ENCODE assay signal across 11 mouse cellular contexts in the genomic region with DNA sequence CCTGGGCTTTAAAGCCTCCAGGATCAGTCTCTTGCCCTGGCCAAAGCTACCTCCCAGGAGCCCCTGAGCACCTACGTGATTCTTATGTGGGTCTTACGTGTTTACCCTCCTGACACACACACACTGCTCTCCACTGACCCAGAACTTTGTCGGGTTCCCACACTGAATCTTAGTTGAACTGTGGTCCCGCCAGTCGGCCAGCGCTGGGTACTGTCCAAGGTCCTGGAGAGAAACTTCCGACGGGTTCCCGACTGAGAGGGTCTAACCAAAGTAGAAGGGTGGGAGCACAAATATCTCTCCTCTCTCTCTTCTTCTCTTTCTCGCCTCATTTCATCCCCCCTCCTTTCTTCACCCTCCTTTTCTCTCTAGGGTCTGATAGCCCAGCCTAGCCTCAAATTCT. TPM values are rescaled to one million over a fixed set of nuclear protein-coding genes. Genes with fewer than 3 reads are reported as not detected.
DNase-seq lines count a peak whose midpoint lies in the region; ATAC-seq and TF ChIP-seq lines count a peak whose summit lies in the region.
"Had no signal": no experiment of that assay in that cellular context is flagged by ENCODE, and none has a peak within 500 bp of the region (broad histone marks: within the 10 kb centered on the region; RNA-seq: fewer than 3 reads in every experiment).

No protein-coding gene starts in this region.

- TF ChIP-seq CTCF in forebrain, postnatal 0 days (IDR thresholded peaks at IDR 0.05; ENCODE audit: low read depth) = no peak

- ATAC-seq in forebrain, postnatal 0 days = no peak
- no peak for ATAC-seq in neural tube, embryonic 15.5 days (ENCODE audit: low FRiP score)
- ATAC-seq in inflammation-experienced regulatory T-cells, adult 6 months = no peak

- no peaks in the 10 kb centered on the region for H3K36me3 ChIP-seq in forebrain, embryonic 10.5 days (replicated peaks)
- H3K36me3 ChIP-seq in forebrain, postnatal 0 days (ENCODE audit: insufficient read depth) = no peaks in the 10 kb centered on the region
- H3K36me3 ChIP-seq in neural tube, embryonic 15.5 days = no peaks in the 10 kb centered on the region
- H3K36me3 ChIP-seq: heart, embryonic 12.5 days; liver, embryonic 13.5 days had no signal

- peak; percentile 44 for DNase-seq in forebrain, embryonic 10.5 days (ENCODE audit: extremely low spot score, low spot score)
- no peak for DNase-seq in forebrain, postnatal 0 days
- peak; percentile 51 for DNase-seq in neural tube, embryonic 10.5 days (ENCODE audit: extremely low spot score, low spot score)
- peak; percentile 63 for DNase-seq in forelimb bud, embryonic 11.5 days (ENCODE audit: low read depth, low spot score)
- DNase-seq in retina, embryonic 14.5 days (ENCODE audit: low spot score) = peak; percentile 58
- no peak for DNase-seq in spleen, postnatal 14 days (ENCODE audit: low spot score in 2 of 2)
- DNase-seq: liver, embryonic 13.5 days had no signal

- peaks cover 20% of the 10 kb centered on the region; the same call in 1 of the 2 replicates for H3K27me3 ChIP-seq in forebrain, embryonic 10.5 days (ENCODE audit: poor library complexity, severe bottlenecking)
- peaks cover 7% of the 10 kb centered on the region for H3K27me3 ChIP-seq in forebrain, postnatal 0 days (ENCODE audit: insufficient read depth, low read length)
- H3K27me3 ChIP-seq in neural tube, embryonic 15.5 days (replicated peaks) = peaks cover 23% of the 10 kb centered on the region

- H3K4me2 ChIP-seq in forebrain, postnatal 0 days (ENCODE audit: low read depth) = no peak overlapping the region
- H3K4me2 ChIP-seq in neural tube, embryonic 15.5 days = no peak overlapping the region
- H3K4me2 ChIP-seq: heart, embryonic 12.5 days; liver, embryonic 13.5 days had no signal

- 9% methylated on average over 10 of the region's 10 CpGs for WGBS in forebrain, embryonic 10.5 days
- 7% methylated on average over 10 of the region's 10 CpGs for WGBS in forebrain, postnatal 0 days
- WGBS in neural tube, embryonic 15.5 days = 10% methylated on average over 10 of the region's 10 CpGs

- peaks cover 12% of the 10 kb centered on the region for H3K9me3 ChIP-seq in forebrain, embryonic 10.5 days
- 0 out of 2 replicates have a peak, but pooled peaks cover 5% of the 10 kb centered on the region for H3K9me3 ChIP-seq in forebrain, postnatal 0 days (ENCODE audit: low read length)
- no peaks in the 10 kb centered on the region for H3K9me3 ChIP-seq in neural tube, embryonic 15.5 days (replicated peaks)
- H3K9me3 ChIP-seq: liver, embryonic 13.5 days had no signal

- no peak overlapping the region for H3K4me3 ChIP-seq in forebrain, embryonic 10.5 days
- H3K4me3 ChIP-seq in forebrain, postnatal 0 days (ENCODE audit: low read depth, low read length) = no peak overlapping the region
- H3K4me3 ChIP-seq in neural tube, embryonic 15.5 days (replicated peaks) = no peak overlapping the region
- H3K4me3 ChIP-seq: heart, embryonic 12.5 days; liver, embryonic 13.5 days had no signal

- peaks cover 3% of the 10 kb centered on the region; the same call in 1 of the 2 replicates for H3K4me1 ChIP-seq in forebrain, embryonic 10.5 days
- H3K4me1 ChIP-seq in forebrain, postnatal 0 days (ENCODE audit: insufficient read depth) = no peaks in the 10 kb centered on the region
- H3K4me1 ChIP-seq in neural tube, embryonic 15.5 days = no peaks in the 10 kb centered on the region
- H3K4me1 ChIP-seq: heart, embryonic 12.5 days; liver, embryonic 13.5 days had no signal

- no peak overlapping the region for H3K27ac ChIP-seq in forebrain, embryonic 10.5 days
- no peak overlapping the region for H3K27ac ChIP-seq in forebrain, postnatal 0 days (ENCODE audit: low read depth, low read length)
- H3K27ac ChIP-seq in neural tube, embryonic 15.5 days (replicated peaks) = no peak overlapping the region
- H3K27ac ChIP-seq: liver, embryonic 13.5 days had no signal

- no peak overlapping the region for H3K9ac ChIP-seq in forebrain, postnatal 0 days
- no peak overlapping the region for H3K9ac ChIP-seq in neural tube, embryonic 15.5 days (replicated peaks)
- H3K9ac ChIP-seq: heart, embryonic 12.5 days; liver, embryonic 13.5 days had no signal

RNA-seq across cellular contexts. Expression of gene Sppl2c, which starts 11.7 kb away (rescaled TPM):
- polyA plus RNA-seq in forebrain, embryonic 10.5 days (2016; fragmentation: Nextera tagmentation; extraction: Ambion mirVana) = not detected in 2 replicates
- total RNA-seq in forebrain, postnatal 0 days (2014; rRNA removed) = 0.19 TPM in 1 of 2 replicates, not detected in the other
- polyA plus RNA-seq in forebrain, postnatal 0 days (2015; fragmentation: Nextera tagmentation; extraction: Ambion mirVana) = not detected in 2 replicates
- polyA plus RNA-seq in neural tube, embryonic 15.5 days (2015; fragmentation: Nextera tagmentation; extraction: Ambion mirVana) = not detected in 2 replicates
- not detected for polyA plus RNA-seq in inflammation-experienced regulatory T-cells, adult 6 months (2017; shearing (Covaris generic))
- polyA plus RNA-seq: C2C12; heart, embryonic 12.5 days; liver, embryonic 13.5 days had no signal

RNA-seq across cellular contexts. Expression of gene Mapt, which starts 33.3 kb away (rescaled TPM):
- 2.9 and 8.1 TPM in 2 replicates for polyA plus RNA-seq in forebrain, embryonic 10.5 days (2016; fragmentation: Nextera tagmentation; extraction: Ambion mirVana)
- total RNA-seq in forebrain, postnatal 0 days (2014; rRNA removed) = 582 and 641 TPM in 2 replicates
- 985 and 1,388 TPM in 2 replicates for polyA plus RNA-seq in forebrain, postnatal 0 days (2015; fragmentation: Nextera tagmentation; extraction: Ambion mirVana)
- polyA plus RNA-seq in neural tube, embryonic 15.5 days (2015; fragmentation: Nextera tagmentation; extraction: Ambion mirVana) = 880 and 1,075 TPM in 2 replicates
- polyA plus RNA-seq in inflammation-experienced regulatory T-cells, adult 6 months (2017; shearing (Covaris generic)) = under 1 TPM in 1 of 3 experiments, not detected in 2; 0.41 TPM

Comparison
In these comparisons a context has a peak if more than half of its experiments do, and no peak if none do; other contexts are left out.
1. DNase-seq: peak in forebrain, embryonic 10.5 days (single experiment), neural tube, embryonic 10.5 days (single experiment), forelimb bud, embryonic 11.5 days (single experiment) and retina, embryonic 14.5 days (single experiment); none in forebrain, postnatal 0 days (single experiment) and spleen, postnatal 14 days (0 of 2).
2. RNA of gene Mapt, which starts 33.3 kb away (polyA plus RNA-seq): 985 to 1,388 TPM in forebrain, postnatal 0 days and 880 to 1,075 TPM in neural tube, embryonic 15.5 days; 2.9 to 8.1 TPM in forebrain, embryonic 10.5 days and 0.41 TPM in inflammation-experienced regulatory T-cells, adult 6 months; every median in the first group is over 10 times any median in the second.